Mouse (Mus musculus): Measurements from ENCODE around the gene Capns1. TPM values are rescaled to one million over a fixed set of nuclear protein-coding genes. Genes with fewer than 3 reads are reported as not detected.

Gene Capns1
- total RNA-seq, 2 experiments from 2014 or later: 206 to 322 TPM

GRCm38 (mm10) chr7:30176474-30176873 is 22.1 kb downstream of the Capns1 start:
- 0 out of 2 replicates have a peak, but pooled peaks have one; percentile 31 for ATAC-seq (replicated peaks; ENCODE audit: poor library complexity)

GRCm38 (mm10) chr7:30170283-30170951 is 28.2 kb downstream of the Capns1 start:
- ATAC-seq (replicated peaks; ENCODE audit: poor library complexity): no peak; the same call in 1 of the 2 replicates

GRCm38 (mm10) chr7:30169583-30170282 is 28.9 kb downstream of the Capns1 start, which contains the start of gene Zfp146:
TSS of gene Zfp146 (minus strand) at chr7:30169750.
- ATAC-seq (replicated peaks; ENCODE audit: poor library complexity): peak; percentile 94

DNA sequence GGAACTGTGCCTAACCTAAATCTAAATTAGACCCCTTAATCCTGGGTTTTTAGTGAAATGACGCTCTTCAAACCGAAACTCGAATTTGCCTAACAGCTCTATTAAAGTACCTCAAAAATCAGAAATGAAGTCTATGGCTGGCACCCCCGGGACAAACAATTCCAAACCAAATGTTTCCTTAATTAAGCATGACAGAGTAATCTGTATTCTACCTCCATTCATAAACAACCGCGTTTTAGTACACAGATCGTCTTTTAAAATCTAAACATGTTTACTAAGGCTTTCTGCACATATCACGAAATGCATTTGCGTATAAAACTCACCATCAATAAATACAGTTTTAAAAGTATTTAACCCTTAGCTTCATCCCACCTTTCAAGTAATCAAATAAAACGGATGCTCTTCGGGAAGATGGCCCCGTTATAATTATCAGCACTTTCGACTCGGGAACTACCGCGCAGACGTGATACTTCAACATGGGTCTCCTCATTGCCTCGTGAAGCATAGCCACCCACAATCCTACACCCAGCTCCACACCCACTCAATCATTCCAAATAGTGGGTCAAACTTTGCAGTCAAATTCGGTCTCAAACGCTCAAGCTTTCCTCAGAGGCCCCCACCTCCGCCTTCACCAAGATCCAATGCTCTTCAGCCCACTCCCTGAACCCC is 29.6 kb downstream of the Capns1 start:
- peak; percentile 30 for ATAC-seq (replicated peaks; ENCODE audit: poor library complexity)

GRCm38 (mm10) chr7:30164745-30165144 is 33.9 kb downstream of the Capns1 start:
- ATAC-seq (replicated peaks; ENCODE audit: poor library complexity): no peak

- ATAC-seq (replicated peaks; ENCODE audit: poor library complexity): no peak
Measured at GRCm38 (mm10) chr7:30163113-30163512, 35.5 kb downstream of the Capns1 start.

DNA sequence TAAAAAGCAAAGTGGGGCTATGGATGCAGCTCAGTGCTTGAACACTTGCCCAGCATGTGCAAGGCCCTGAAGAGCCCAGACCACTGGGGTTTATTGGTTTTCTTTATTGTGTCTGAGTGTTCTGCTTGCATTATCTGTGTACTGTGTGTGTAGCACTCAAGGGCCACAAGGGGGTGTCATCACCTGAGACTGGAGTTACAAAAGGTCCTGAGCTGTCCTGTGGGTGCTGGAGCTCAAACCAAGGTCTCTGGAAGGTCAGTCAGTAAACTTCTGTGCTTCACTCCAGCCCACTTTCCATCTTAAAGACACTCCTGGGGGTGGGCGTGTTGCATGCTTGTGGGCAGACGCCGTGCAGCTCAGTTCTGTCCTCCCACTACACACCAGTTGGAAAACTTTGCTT is 43.1 kb downstream of the Capns1 start:
- no peak for ATAC-seq (replicated peaks; ENCODE audit: poor library complexity)

GRCm38 (mm10) chr7:30154040-30154439 is 44.6 kb downstream of the Capns1 start:
- ATAC-seq (replicated peaks; ENCODE audit: poor library complexity): no peak

- no peak for ATAC-seq (replicated peaks; ENCODE audit: poor library complexity)
Measured at GRCm38 (mm10) chr7:30147011-30147410, 51.6 kb downstream of the Capns1 start.

GRCm38 (mm10) chr7:30143555-30144209 is 54.9 kb downstream of the Capns1 start:
- peak; percentile 79 for ATAC-seq (replicated peaks; ENCODE audit: poor library complexity)

- ATAC-seq (replicated peaks; ENCODE audit: poor library complexity): no peak; the same call in 1 of the 2 replicates
Measured at GRCm38 (mm10) chr7:30143170-30143554, 55.4 kb downstream of the Capns1 start.

Other genes with a start within 250 kb of the Capns1 start
- gene Zfp74, start 244.7 kb downstream of the Capns1 start, total RNA-seq (2015): 14.5 and 19.5 TPM in 2 replicates
- gene Zfp74, start 244.7 kb downstream of the Capns1 start, total RNA-seq (2017): 7.2 and 8.0 TPM in 2 replicates
- gene Zfp568, start 214.9 kb downstream of the Capns1 start, total RNA-seq (2015): 17.2 and 22.3 TPM in 2 replicates
- 38.4 and 53.5 TPM in 2 replicates for gene Zfp568, start 214.9 kb downstream of the Capns1 start, total RNA-seq (2017)
- gene Zfp14, start 147.4 kb downstream of the Capns1 start, total RNA-seq (2015): 1.1 and 1.8 TPM in 2 replicates
- 1.2 and 2.1 TPM in 2 replicates for gene Zfp14, start 147.4 kb downstream of the Capns1 start, total RNA-seq (2017)
- gene Zfp82, start 125.9 kb downstream of the Capns1 start, total RNA-seq (2015): 4.4 and 4.9 TPM in 2 replicates
- 3.4 and 4.9 TPM in 2 replicates for gene Zfp82, start 125.9 kb downstream of the Capns1 start, total RNA-seq (2017)
- gene Gm26920, start 108.4 kb downstream of the Capns1 start, total RNA-seq (2015): not detected in 2 replicates
- gene Gm26920, start 108.4 kb downstream of the Capns1 start, total RNA-seq (2017): not detected in 2 replicates
- 9.2 and 11.8 TPM in 2 replicates for gene Zfp566, start 108.3 kb downstream of the Capns1 start, total RNA-seq (2015)
- 4.2 and 5.5 TPM in 2 replicates for gene Zfp566, start 108.3 kb downstream of the Capns1 start, total RNA-seq (2017)
- 33.1 and 34.6 TPM in 2 replicates for gene Zfp260, start 104.0 kb downstream of the Capns1 start, total RNA-seq (2015)
- 26.4 and 35.4 TPM in 2 replicates for gene Zfp260, start 104.0 kb downstream of the Capns1 start, total RNA-seq (2017)
- gene Zfp382, start 76.9 kb downstream of the Capns1 start, total RNA-seq (2015): 2.7 and 4.2 TPM in 2 replicates
- gene Zfp382, start 76.9 kb downstream of the Capns1 start, total RNA-seq (2017): 7.1 and 8.2 TPM in 2 replicates
- gene Zfp146, start 29.1 kb downstream of the Capns1 start, total RNA-seq (2015): 62.2 and 64.3 TPM in 2 replicates
- gene Zfp146, start 29.1 kb downstream of the Capns1 start, total RNA-seq (2017): 88.0 and 101 TPM in 2 replicates
- gene Cox7a1, start 14.7 kb downstream of the Capns1 start, total RNA-seq (2015): 0.98 TPM in 1 of 2 replicates, not detected in the other
- 3.3 and 7.0 TPM in 2 replicates for gene Cox7a1, start 14.7 kb downstream of the Capns1 start, total RNA-seq (2017)
- gene Polr2i, start 33.1 kb upstream of the Capns1 start, total RNA-seq (2015): 75.7 and 78.4 TPM in 2 replicates
- gene Polr2i, start 33.1 kb upstream of the Capns1 start, total RNA-seq (2017): 60.6 and 69.9 TPM in 2 replicates
- 95.9 and 112 TPM in 2 replicates for gene Tbcb, start 33.5 kb upstream of the Capns1 start, total RNA-seq (2015)
- 27.6 and 37.1 TPM in 2 replicates for gene Tbcb, start 33.5 kb upstream of the Capns1 start, total RNA-seq (2017)
- 0.32 TPM in 1 of 2 replicates, not detected in the other for gene Ovol3, start 36.9 kb upstream of the Capns1 start, total RNA-seq (2015)
- 0.12 TPM in 1 of 2 replicates, not detected in the other for gene Ovol3, start 36.9 kb upstream of the Capns1 start, total RNA-seq (2017)
- 0.39 TPM in 1 of 2 replicates, not detected in the other for gene Thap8, start 81.3 kb upstream of the Capns1 start, total RNA-seq (2015)
- 0.33 and 0.34 TPM in 2 replicates for gene Thap8, start 81.3 kb upstream of the Capns1 start, total RNA-seq (2017)
- 14.7 and 22.8 TPM in 2 replicates for gene Wdr62, start 81.6 kb upstream of the Capns1 start, total RNA-seq (2015)
- 7.8 and 11.5 TPM in 2 replicates for gene Wdr62, start 81.6 kb upstream of the Capns1 start, total RNA-seq (2017)
- gene Clip3, start 92.9 kb upstream of the Capns1 start, total RNA-seq (2015): not detected in 2 replicates
- gene Clip3, start 92.9 kb upstream of the Capns1 start, total RNA-seq (2017): not detected in 2 replicates
- gene Alkbh6, start 109.9 kb upstream of the Capns1 start, total RNA-seq (2015): 17.8 and 21.9 TPM in 2 replicates
- 34.2 and 41.8 TPM in 2 replicates for gene Alkbh6, start 109.9 kb upstream of the Capns1 start, total RNA-seq (2017)
- gene Syne4, start 116.0 kb upstream of the Capns1 start, total RNA-seq (2015): 0.24 and 0.25 TPM in 2 replicates
- gene Syne4, start 116.0 kb upstream of the Capns1 start, total RNA-seq (2017): 2.0 TPM in 1 of 2 replicates, not detected in the other
- 0.47 TPM in 1 of 2 replicates, not detected in the other for gene E130208F15Rik, start 122.9 kb upstream of the Capns1 start, total RNA-seq (2015)
- gene E130208F15Rik, start 122.9 kb upstream of the Capns1 start, total RNA-seq (2017): 1.6 and 2.0 TPM in 2 replicates
- 7.6 and 9.0 TPM in 2 replicates for gene Sdhaf1, start 125.1 kb upstream of the Capns1 start, total RNA-seq (2015)
- gene Sdhaf1, start 125.1 kb upstream of the Capns1 start, total RNA-seq (2017): 10.5 and 11.7 TPM in 2 replicates
- not detected in 2 replicates for gene Lrfn3, start 164.0 kb upstream of the Capns1 start, total RNA-seq (2015)
- gene Lrfn3, start 164.0 kb upstream of the Capns1 start, total RNA-seq (2017): not detected in 2 replicates
- 406 and 473 TPM in 2 replicates for gene Tyrobp, start 214.9 kb upstream of the Capns1 start, total RNA-seq (2015)
- gene Tyrobp, start 214.9 kb upstream of the Capns1 start, total RNA-seq (2017): 229 and 322 TPM in 2 replicates
- 28.1 and 30.3 TPM in 2 replicates for gene Hcst, start 221.0 kb upstream of the Capns1 start, total RNA-seq (2015)
- 10.0 and 12.7 TPM in 2 replicates for gene Hcst, start 221.0 kb upstream of the Capns1 start, total RNA-seq (2017)
- 14.1 and 24.0 TPM in 2 replicates for gene Nfkbid, start 222.9 kb upstream of the Capns1 start, total RNA-seq (2015)
- gene Nfkbid, start 222.9 kb upstream of the Capns1 start, total RNA-seq (2017): 5.3 and 13.7 TPM in 2 replicates
- gene Aplp1, start 246.7 kb upstream of the Capns1 start, total RNA-seq (2015): not detected in 2 replicates
- not detected in 2 replicates for gene Aplp1, start 246.7 kb upstream of the Capns1 start, total RNA-seq (2017)

All from megakaryocyte progenitor cell, adult 5-6 weeks (primary cell).